Mouse (Mus musculus) thymus, postnatal 36 days (tissue): ENCODE results near the gene Psmb6.

ENCODE experiments used
- DNase-seq, 2 experiments: peaks; one replicate each; pipeline ENCODE4 v3.0.0; 2022; ENCODE audit warnings: mixed read lengths in 2 of 2

The Psmb6 gene

DNA sequence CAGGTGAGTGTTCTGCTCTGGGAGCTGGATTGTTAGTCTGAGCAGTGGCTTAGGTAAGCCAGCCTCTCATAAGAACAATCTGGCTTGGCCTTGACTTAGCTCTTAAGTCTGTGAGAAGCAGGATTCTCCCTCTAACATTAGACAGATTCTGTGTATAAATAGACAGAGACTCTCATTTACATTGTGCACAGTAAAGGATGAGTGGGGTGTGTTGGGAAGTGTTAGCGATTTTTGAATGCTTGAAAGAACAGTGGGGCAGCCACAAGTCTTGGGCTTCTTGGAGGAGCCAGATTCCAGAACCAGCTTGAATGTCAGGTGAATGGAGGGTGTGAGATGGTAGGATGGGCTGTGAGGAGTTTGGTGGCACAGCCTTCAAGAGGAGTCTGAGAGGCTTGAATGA is 46.5 kb downstream of the Psmb6 start:
- DNase-seq, result no peak

DNA sequence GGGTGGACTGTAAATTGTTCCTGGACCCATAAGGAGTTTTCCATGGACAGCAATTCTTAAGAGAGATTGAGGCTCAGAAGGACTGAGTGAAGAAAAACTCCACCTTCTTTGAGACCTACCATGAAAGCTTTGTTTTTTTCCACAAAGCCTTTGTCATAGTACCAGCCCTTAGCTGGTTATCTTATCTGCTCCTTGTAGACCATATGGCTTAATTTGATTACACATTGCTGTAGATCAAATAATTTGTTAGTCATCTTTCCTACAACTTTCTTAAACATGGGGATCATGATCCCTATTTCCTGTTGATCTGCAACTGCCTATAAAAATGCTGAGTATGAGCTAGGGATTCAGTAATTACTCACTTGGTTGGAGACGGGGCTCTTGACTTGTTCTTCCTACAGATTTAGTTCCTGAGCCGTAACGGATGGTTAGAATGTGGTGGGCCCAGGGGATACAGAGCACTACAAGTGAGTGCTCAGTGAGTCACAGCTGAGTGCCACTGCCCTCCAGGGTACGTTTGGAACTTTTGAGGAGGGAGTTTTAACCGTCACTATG is 47.3 kb downstream of the Psmb6 start:
- DNase-seq, result no peak

DNA sequence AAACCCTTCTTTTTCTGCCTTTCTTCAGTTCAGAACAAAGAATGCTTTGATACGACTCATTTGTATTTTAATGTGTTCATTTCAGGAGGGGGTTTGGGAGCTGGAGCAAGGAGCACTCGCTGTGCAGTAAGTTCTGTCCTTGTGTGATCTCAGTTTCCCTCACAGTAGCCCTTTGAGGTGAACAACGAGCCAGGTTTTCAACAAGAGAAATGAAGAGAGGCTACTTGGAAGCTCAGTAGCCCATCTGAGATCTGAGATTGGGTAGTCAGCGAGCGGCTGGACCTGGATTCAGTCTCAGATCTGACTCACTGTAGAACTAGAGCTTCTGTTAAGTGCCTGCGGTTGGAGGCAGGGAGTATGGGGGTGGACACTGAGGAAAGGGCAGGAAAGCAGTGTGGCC is 48.7 kb downstream of the Psmb6 start:
- no peak for DNase-seq

DNA sequence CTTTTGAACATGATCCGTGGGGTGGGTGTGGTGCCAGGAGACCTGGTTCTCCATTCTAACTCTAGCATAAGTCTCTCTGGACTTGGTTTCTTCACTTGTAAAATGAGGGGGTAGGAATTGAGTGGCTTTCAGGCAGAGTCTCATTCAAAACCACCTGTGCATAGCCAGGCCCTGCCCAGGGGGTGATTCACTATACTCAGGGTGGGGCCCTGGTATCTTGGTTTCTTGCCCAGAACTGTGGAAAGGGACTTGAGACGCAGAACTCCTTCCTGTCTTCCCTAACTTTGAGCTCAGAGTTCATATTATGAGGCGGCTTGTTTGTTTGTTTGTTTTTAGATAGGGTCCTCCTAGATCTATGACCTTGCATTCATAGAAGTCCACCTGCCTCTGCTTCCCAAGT is 52.0 kb downstream of the Psmb6 start:
- DNase-seq, result no peak
